Mouse (Mus musculus) lung, embryonic 15.5 days (tissue): ENCODE results near the gene Mkrn3. TPM values are rescaled to one million over a fixed set of nuclear protein-coding genes. Genes with fewer than 3 reads are reported as not detected.

ENCODE experiments used
- ATAC-seq: fragments of 200-750 bp; cut with Nextera tagmentation; 2 replicates; pipeline ENCODE4 v1.8.0; 2017; ENCODE audit warnings: moderate number of reproducible peaks, borderline replicate concordance; ENCODE audit not compliant: low FRiP score, low TSS enrichment; ENCODE audit errors: extremely low read depth
- H3K27ac ChIP-seq: fragments of 300-500 bp; sonication (generic); 2 replicates; pipeline ENCODE4 v1.5.1; 2015; ENCODE audit warnings: moderate library complexity, mild to moderate bottlenecking, inconsistent platforms
- H3K27me3 ChIP-seq: fragments of 300-500 bp; sonication (generic); 2 replicates; pipeline ENCODE4 v1.6.1; 2015; ENCODE audit warnings: inconsistent platforms
- H3K36me3 ChIP-seq: fragments of 300-500 bp; sonication (generic); 2 replicates; pipeline ENCODE4 v1.6.1; 2015; ENCODE audit warnings: inconsistent platforms
- H3K4me1 ChIP-seq: fragments of 300-500 bp; sonication (generic); 2 replicates; pipeline ENCODE4 v1.6.1; 2015; ENCODE audit warnings: inconsistent platforms
- H3K4me2 ChIP-seq: fragments of 300-500 bp; sonication (generic); 2 replicates; pipeline ENCODE4 v1.6.1; 2015; ENCODE audit warnings: inconsistent platforms, mild to moderate bottlenecking, moderate library complexity
- H3K4me3 ChIP-seq: fragments of 300-500 bp; sonication (generic); 2 replicates; pipeline ENCODE4 v1.5.1; 2015; ENCODE audit warnings: mild to moderate bottlenecking, inconsistent platforms
- H3K9ac ChIP-seq: fragments of 300-500 bp; sonication (generic); 2 replicates; pipeline ENCODE4 v1.6.1; 2015; ENCODE audit warnings: inconsistent platforms
- H3K9me3 ChIP-seq: fragments of 300-500 bp; sonication (generic); 2 replicates; pipeline ENCODE4 v1.6.1; 2016; ENCODE audit warnings: inconsistent platforms
- WGBS: fragments of 180-500 bp; shearing (Covaris S2); methylation state at CpG from one replicate; pipeline ENCODE4 v1.1.7; 2015; 5-methylcytosine and 5-hydroxymethylcytosine counted together
- polyA plus RNA-seq: library from polyadenylated mRNA; unstranded; fragments of >200 nt; fragmentation: Nextera tagmentation; extraction: Ambion mirVana; gene quantifications from 2 replicates; pipeline ENCODE4 v1.2.1, GENCODE M21; 2015

Gene Mkrn3
- polyA plus RNA-seq, 1 experiment from 2014 or later: 5.1 TPM

DNA sequence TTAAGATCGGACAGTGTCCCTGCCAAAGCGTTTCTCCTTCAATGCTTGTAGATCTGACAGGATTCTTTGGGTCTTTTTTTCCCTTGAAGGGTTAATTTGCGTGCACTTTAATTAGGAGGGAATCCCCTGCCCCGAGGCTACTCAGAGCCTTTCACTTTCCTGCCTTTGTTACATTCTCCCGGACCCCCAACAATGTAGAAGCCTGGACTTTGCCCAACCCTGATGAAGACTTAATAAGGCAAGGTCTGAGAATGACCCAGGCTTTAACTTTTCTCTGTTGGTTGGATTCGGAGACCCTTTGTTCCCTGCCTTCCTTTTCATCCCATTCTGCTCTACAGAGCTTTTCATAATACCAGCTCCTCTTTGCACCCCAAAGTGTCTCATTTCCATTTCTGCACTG, 627 bp upstream of the Mkrn3 start:
- H3K4me1 ChIP-seq: peaks cover 9% of the 10 kb centered on the region; the same call in 1 of the 2 replicates
- H3K27me3 ChIP-seq: peaks cover 6% of the 10 kb centered on the region; the same call in 1 of the 2 replicates
- H3K27ac ChIP-seq: no peak overlapping the region
- H3K9ac ChIP-seq: no peak overlapping the region
- no peak for ATAC-seq
- H3K9me3 ChIP-seq: no peaks in the 10 kb centered on the region
- H3K4me3 ChIP-seq: 0 out of 2 replicates have a peak overlapping the region, but pooled peaks have one; percentile 64
- H3K4me2 ChIP-seq: no peak overlapping the region
- WGBS: 69% methylated on average over 6 of the region's 6 CpGs
- no peaks in the 10 kb centered on the region for H3K36me3 ChIP-seq

DNA sequence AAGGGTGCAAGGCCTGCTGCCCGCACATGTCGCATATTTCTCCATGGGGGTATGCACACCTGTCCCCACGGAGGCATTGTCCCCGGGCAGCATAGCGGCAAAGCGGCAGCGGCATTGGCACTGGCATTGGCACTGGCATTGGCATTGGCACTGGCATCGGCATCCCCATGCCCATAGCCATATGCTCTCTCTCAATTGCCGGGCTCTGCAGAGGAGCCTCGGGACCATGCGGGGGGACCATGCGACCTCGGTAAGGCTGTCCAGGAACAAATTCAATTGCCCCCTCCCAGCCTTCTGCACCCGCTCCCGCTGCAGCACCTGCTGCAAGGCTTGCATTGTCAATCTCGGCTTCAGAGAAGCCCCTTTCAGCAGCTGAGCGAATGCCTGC, 840 bp downstream of the Mkrn3 start:
- Histone ChIP-seq H3K27ac (no peak overlapping the region), H3K9me3 (no peaks in the 10 kb centered on the region), H3K27me3 (peaks cover 6% of the 10 kb centered on the region; the same call in 1 of the 2 replicates), H3K4me1 (peaks cover 9% of the 10 kb centered on the region; the same call in 1 of the 2 replicates), H3K36me3 (no peaks in the 10 kb centered on the region), H3K4me2 (peak overlapping the region; percentile 72), H3K4me3 (peak overlapping the region; percentile 64), H3K9ac (peak overlapping the region; percentile 62)
- 58% methylated on average over 17 of the region's 17 CpGs for WGBS
- ATAC-seq: peak; percentile 52; the same call in 1 of the 2 replicates

DNA sequence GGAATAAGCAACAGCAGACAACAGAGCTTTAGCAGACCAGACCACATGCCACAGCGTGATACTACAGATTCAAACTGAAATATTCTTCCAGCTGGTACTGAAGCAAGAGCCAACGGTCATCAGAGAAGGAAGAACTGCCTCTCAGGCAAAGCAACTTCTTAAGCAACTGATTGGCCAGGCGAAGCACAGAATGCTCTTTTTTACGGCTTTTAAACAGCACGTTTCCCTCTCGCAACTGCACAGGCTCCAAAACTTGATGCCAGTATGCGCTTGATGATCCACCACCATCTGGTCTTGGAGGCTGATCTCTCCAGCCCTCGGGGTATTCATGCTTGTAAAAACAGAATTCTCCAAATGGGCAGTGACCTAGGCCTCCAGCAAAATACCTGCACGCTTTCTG, 1.6 kb downstream of the Mkrn3 start:
- H3K9me3 ChIP-seq: no peaks in the 10 kb centered on the region
- ATAC-seq: no peak
- no peak overlapping the region for H3K27ac ChIP-seq
- peaks cover 9% of the 10 kb centered on the region; the same call in 1 of the 2 replicates for H3K4me1 ChIP-seq
- 83% methylated on average over 9 of the region's 9 CpGs for WGBS
- peak overlapping the region; percentile 64; the same call in 1 of the 2 replicates for H3K4me3 ChIP-seq
- peaks cover 5% of the 10 kb centered on the region; the same call in 1 of the 2 replicates for H3K27me3 ChIP-seq
- H3K36me3 ChIP-seq: no peaks in the 10 kb centered on the region
- H3K9ac ChIP-seq: no peak overlapping the region
- H3K4me2 ChIP-seq: peak overlapping the region; percentile 72

DNA sequence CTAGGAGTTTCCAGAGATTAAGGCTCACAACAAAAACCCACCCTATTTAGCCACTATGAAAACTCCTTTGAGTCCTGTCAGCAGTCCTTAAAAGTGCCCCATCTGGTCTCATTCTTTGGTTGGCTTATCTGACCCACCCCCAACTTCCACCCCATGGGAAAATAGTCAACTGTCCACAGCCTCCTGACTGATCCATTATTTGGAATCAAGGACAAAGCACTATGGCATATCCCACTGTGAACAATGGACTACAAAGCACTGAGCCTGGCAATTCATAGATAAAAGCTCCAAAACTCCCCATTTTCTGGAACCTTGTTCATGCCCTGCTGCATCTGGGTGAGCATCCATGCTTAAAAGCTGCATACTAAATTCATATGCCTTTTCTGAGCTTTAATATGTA, 3.8 kb downstream of the Mkrn3 start:
- no peak for ATAC-seq
- no peak overlapping the region for H3K9ac ChIP-seq
- H3K4me2 ChIP-seq: no peak overlapping the region
- H3K27me3 ChIP-seq: no peaks in the 10 kb centered on the region
- H3K4me1 ChIP-seq: peaks cover 9% of the 10 kb centered on the region; the same call in 1 of the 2 replicates
- H3K9me3 ChIP-seq: no peaks in the 10 kb centered on the region
- H3K27ac ChIP-seq: no peak overlapping the region
- no peak overlapping the region for H3K4me3 ChIP-seq
- H3K36me3 ChIP-seq: no peaks in the 10 kb centered on the region

DNA sequence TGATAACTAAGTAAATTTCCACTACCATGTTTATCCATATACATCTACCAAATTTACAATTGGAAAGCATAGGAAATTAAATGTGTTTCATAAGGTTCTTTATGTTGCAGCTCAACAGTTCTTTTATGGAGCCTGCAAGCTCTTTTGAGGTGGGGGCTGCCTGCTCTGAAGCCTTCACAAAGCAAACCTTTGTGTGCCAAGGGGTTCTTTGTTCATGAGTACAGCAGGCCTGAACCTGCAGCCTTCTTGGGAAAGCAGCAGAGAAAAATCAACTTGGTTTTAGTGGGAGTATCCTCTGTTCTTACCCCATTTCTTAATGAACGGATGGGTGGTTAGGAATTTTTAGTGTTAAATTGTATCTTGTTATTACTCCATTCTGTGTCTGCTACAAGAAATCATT, 4.7 kb downstream of the Mkrn3 start:
- WGBS: 64% methylated on average over 1 of the region's 1 CpGs
- H3K27me3 ChIP-seq: no peaks in the 10 kb centered on the region
- no peak overlapping the region for H3K4me3 ChIP-seq
- ATAC-seq: no peak
- no peaks in the 10 kb centered on the region for H3K9me3 ChIP-seq
- H3K4me1 ChIP-seq: peaks cover 9% of the 10 kb centered on the region; the same call in 1 of the 2 replicates
- H3K4me2 ChIP-seq: no peak overlapping the region
- H3K9ac ChIP-seq: no peak overlapping the region
- no peaks in the 10 kb centered on the region for H3K36me3 ChIP-seq
- H3K27ac ChIP-seq: no peak overlapping the region

DNA sequence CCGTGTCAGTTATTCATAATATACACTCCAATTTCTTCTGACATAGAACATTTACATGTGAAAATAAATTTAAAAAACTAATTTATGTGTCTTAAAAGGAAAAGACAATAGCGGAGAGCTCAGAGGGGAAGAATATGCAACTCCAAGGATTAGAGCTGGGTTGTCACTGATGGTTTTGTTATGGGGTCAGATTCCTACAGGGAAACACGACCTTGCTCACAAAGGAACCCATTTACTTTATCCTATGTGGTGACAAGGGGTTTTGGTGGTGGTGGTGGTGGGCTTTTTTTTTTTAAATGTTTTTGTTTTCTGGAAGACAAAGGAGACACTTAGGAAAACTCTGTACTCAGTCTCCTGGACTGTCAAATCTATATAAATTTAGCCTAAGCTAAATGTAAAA, 12.1 kb downstream of the Mkrn3 start:
- no peaks in the 10 kb centered on the region for H3K4me1 ChIP-seq
- no peaks in the 10 kb centered on the region for H3K27me3 ChIP-seq
- no peak for ATAC-seq
- H3K9ac ChIP-seq: no peak overlapping the region
- H3K36me3 ChIP-seq: no peaks in the 10 kb centered on the region
- no peak overlapping the region for H3K27ac ChIP-seq
- H3K9me3 ChIP-seq: no peaks in the 10 kb centered on the region
- H3K4me3 ChIP-seq: no peak overlapping the region
- no peak overlapping the region for H3K4me2 ChIP-seq
- 47% methylated on average over 3 of the region's 3 CpGs for WGBS

DNA sequence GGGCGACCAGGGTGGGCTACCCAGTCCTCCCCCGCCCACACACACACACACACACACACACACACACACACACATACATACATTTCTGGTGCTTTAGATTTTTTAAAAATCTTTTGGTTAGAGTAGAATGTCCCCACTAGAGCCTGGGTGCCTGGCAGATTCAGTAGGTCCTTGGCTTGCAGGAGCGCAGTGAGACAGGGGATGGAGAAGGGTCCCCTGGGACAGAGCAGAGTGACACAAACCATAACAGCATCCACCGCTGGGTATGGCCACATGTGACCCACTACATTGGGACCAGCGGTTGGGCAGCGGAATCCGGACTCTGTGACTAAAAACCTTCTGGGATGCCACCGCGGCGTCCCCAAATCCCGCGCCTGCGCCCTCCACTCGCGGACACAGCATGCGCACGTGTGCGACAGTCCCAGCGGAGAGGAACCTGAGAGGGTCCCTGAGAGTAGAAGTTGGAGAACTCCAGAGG, 13.3 kb downstream of the Mkrn3 start:
- Histone ChIP-seq H3K9ac (no peak overlapping the region), H3K27me3 (no peaks in the 10 kb centered on the region), H3K36me3 (no peaks in the 10 kb centered on the region), H3K4me1 (no peaks in the 10 kb centered on the region), H3K4me2 (peak overlapping the region; percentile 36; the same call in 1 of the 2 replicates), H3K4me3 (no peak overlapping the region), H3K27ac (no peak overlapping the region), H3K9me3 (no peaks in the 10 kb centered on the region)
- ATAC-seq: no peak
- 48% methylated on average over 19 of the region's 19 CpGs for WGBS

DNA sequence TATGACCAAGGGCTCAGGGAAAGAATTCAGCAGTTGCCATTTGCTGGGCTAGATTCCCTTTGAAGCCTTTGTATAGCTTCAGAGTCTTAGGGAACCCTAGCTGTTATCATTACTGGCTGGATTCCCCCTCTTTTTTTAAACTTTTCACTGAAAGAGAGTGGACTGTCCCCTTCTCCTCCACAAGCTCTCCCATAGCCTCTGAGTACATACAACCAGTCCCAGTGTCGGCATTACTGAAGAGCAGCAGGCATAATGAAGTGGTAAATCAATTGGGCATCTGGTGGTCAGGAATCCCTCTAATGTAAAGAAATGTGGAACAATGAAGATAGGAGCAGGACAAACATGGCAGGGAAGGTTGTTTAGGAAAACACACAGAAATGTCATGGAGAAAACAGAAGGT, 27.7 kb downstream of the Mkrn3 start:
- no peaks in the 10 kb centered on the region for H3K4me1 ChIP-seq
- no peak for ATAC-seq
- H3K27ac ChIP-seq: no peak overlapping the region
- no peak overlapping the region for H3K4me3 ChIP-seq
- H3K27me3 ChIP-seq: no peaks in the 10 kb centered on the region
- H3K9me3 ChIP-seq: no peaks in the 10 kb centered on the region
- 50% methylated on average over 1 of the region's 1 CpGs for WGBS
- no peak overlapping the region for H3K4me2 ChIP-seq
- H3K36me3 ChIP-seq: no peaks in the 10 kb centered on the region
- no peak overlapping the region for H3K9ac ChIP-seq

DNA sequence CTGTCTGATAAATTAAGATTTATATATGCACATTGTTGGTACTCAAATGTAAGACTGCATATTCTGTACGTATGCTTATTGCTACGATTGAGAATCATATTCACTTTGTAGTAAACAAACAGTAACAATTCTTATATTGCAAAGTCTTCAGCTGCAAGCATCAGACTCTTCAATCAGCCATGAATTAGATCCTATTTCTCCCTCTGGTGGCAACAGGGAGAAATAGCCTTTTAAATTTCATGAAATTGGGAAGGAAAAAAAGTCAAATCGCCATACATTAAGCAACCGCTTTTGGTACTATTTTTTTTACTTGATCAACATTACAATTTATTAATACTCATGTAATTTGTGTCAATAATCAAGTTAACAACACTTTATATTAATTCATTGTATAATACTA, 31.6 kb downstream of the Mkrn3 start:
- Histone ChIP-seq H3K27ac (no peak overlapping the region), H3K4me2 (no peak overlapping the region), H3K27me3 (no peaks in the 10 kb centered on the region), H3K4me1 (no peaks in the 10 kb centered on the region), H3K9me3 (no peaks in the 10 kb centered on the region), H3K9ac (no peak overlapping the region), H3K4me3 (no peak overlapping the region), H3K36me3 (no peaks in the 10 kb centered on the region)
- no peak for ATAC-seq
- 42% methylated on average over 4 of the region's 4 CpGs for whole genome bisulfite sequencing

DNA sequence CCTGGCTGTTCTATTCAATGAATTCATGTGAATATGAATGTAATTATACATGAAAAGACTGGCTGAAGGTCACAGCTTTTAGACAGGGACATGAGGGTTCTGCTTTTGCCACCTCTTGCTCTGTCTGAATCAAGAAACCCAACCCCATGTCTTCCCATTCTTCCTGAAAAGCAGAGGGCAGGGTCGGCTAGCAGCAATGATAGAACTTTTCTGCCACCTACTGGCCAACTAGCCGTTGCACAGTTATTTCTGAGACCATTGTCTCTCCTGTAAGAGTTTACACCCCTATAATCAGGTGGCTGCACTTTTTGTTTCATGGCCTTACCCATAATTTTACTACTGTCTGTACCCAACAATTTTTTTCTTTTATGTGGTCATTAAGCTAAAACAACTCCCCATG, 37.5 kb downstream of the Mkrn3 start:
- Histone ChIP-seq H3K27ac (no peak overlapping the region), H3K4me1 (no peaks in the 10 kb centered on the region), H3K9me3 (no peaks in the 10 kb centered on the region), H3K27me3 (no peaks in the 10 kb centered on the region), H3K4me2 (no peak overlapping the region), H3K9ac (no peak overlapping the region), H3K4me3 (no peak overlapping the region), H3K36me3 (no peaks in the 10 kb centered on the region)
- ATAC-seq: no peak
- 3% methylated on average over 2 of the region's 2 CpGs for WGBS

DNA sequence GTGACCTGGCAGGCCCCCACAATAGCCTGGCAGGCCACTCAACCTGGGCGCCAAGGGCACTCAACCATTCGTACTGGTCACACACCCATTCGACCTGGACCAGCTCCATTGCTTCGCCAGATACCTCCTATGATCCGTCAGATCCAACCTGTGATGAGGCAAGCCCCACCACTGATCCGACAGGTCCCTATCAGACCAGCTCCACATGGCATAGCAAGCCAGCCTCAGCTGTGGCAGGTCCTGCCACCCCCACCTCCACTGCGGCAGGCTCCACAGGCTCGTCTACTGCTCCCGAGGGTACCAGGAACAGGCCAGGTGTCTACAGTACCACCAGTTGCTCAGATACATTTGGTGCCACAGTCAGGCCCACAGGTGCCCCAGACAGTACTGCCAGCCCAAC, 41.4 kb downstream of the Mkrn3 start:
- H3K4me2 ChIP-seq: no peak overlapping the region
- no peaks in the 10 kb centered on the region for H3K9me3 ChIP-seq
- 89% methylated on average over 9 of the region's 9 CpGs for WGBS
- H3K27ac ChIP-seq: no peak overlapping the region
- no peaks in the 10 kb centered on the region for H3K27me3 ChIP-seq
- H3K4me3 ChIP-seq: no peak overlapping the region
- no peak for ATAC-seq
- H3K36me3 ChIP-seq: no peaks in the 10 kb centered on the region
- no peak overlapping the region for H3K9ac ChIP-seq
- H3K4me1 ChIP-seq: no peaks in the 10 kb centered on the region

DNA sequence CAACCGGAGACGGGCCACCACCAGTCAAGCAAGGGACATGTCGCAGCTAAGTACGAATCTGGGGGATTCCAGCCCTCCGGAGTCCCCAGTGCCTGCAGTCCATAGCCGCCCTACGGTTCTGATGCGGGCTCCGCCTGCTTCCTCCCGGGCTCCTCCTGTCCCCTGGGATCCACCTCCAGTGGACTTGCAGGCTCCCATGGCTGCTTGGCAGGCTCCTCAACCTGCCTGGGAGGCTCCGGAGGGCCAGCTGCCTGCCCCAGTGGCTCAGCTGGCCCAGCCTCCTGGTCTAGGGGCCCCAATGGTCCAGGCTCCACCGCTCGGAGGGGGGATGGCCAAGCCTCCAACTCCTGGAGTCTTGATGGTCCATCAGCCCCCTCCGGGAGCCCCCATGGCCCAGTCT, 42.6 kb downstream of the Mkrn3 start:
- Histone ChIP-seq H3K36me3 (no peaks in the 10 kb centered on the region), H3K9ac (peak overlapping the region; percentile 31), H3K4me2 (peak overlapping the region; percentile 75), H3K4me3 (peak overlapping the region; percentile 44), H3K4me1 (no peaks in the 10 kb centered on the region), H3K9me3 (no peaks in the 10 kb centered on the region), H3K27ac (no peak overlapping the region), H3K27me3 (no peaks in the 10 kb centered on the region)
- 24% methylated on average over 13 of the region's 14 CpGs for WGBS
- peak; percentile 50 for ATAC-seq
